Mouse (Mus musculus) midbrain, embryonic 14.5 days (tissue): Measurements from ENCODE around the gene Adgrg1. TPM values are rescaled to one million over a fixed set of nuclear protein-coding genes. Genes with fewer than 3 reads are reported as not detected.
"Not testable (repeated sequence)": the region's sequence is repeated elsewhere in the genome, so short reads cannot be mapped to it uniquely, and the experiment has no call there.

Experiments
- ATAC-seq: fragments of 200-750 bp; cut with Nextera tagmentation; 2 replicates; pipeline ENCODE4 v1.8.0; 2017; ENCODE audit warnings: moderate number of reproducible peaks, moderate library complexity; ENCODE audit not compliant: low FRiP score, low TSS enrichment
- DNase-seq: peaks from one replicate; pipeline ENCODE4 v3.0.0-alpha.2; 2015
- H3K27ac ChIP-seq: fragments of 300-500 bp; sonication (generic); replicated peaks from 2 replicates; pipeline ENCODE4 v1.5.1; 2014; ENCODE audit warnings: mild to moderate bottlenecking, low read depth, low read length, moderate library complexity
- H3K27me3 ChIP-seq: fragments of 300-500 bp; sonication (generic); 2 replicates; pipeline ENCODE4 v1.6.1; 2014; ENCODE audit warnings: low read length, control low read depth, mixed read lengths; ENCODE audit not compliant: control insufficient read depth, insufficient read depth
- H3K36me3 ChIP-seq: fragments of 300-500 bp; sonication (generic); 2 replicates; pipeline ENCODE4 v1.6.1; 2014; ENCODE audit warnings: low read length, control low read depth; ENCODE audit not compliant: control insufficient read depth, insufficient read depth
- H3K4me1 ChIP-seq: fragments of 300-500 bp; sonication (generic); 2 replicates; pipeline ENCODE4 v1.6.1; 2014; ENCODE audit warnings: mild to moderate bottlenecking, antibody characterized with exemption, low read length, control low read depth; ENCODE audit not compliant: control insufficient read depth, insufficient read depth
- H3K4me2 ChIP-seq: fragments of 300-500 bp; sonication (generic); 2 replicates; pipeline ENCODE4 v1.6.1; 2014; ENCODE audit warnings: mild to moderate bottlenecking, low read length, moderate library complexity
- H3K4me3 ChIP-seq: fragments of 300-500 bp; sonication (generic); replicated peaks from 2 replicates; pipeline ENCODE4 v1.5.1; 2014; ENCODE audit warnings: low read depth, low read length
- H3K9ac ChIP-seq: fragments of 300-500 bp; sonication (generic); replicated peaks from 2 replicates; pipeline ENCODE4 v1.6.1; 2014; ENCODE audit warnings: mild to moderate bottlenecking, low read length, moderate library complexity
- H3K9me3 ChIP-seq: fragments of 300-500 bp; sonication (generic); 2 replicates; pipeline ENCODE4 v1.6.1; 2016; ENCODE audit warnings: low read length, control low read depth, mixed read lengths; ENCODE audit not compliant: control insufficient read depth
- WGBS: fragments of 180-500 bp; shearing (Covaris S2); extraction: QIAGEN DNeasy Blood & Tissue Kit; methylation state at CpG from one replicate; pipeline ENCODE4 v1.1.7; 2014; 5-methylcytosine and 5-hydroxymethylcytosine counted together
- polyA plus RNA-seq: library from polyadenylated mRNA; unstranded; fragments of >200 nt; fragmentation: Nextera tagmentation; extraction: Ambion mirVana; gene quantifications from 2 replicates; pipeline ENCODE4 v1.2.1, GENCODE M21; 2014

The Adgrg1 gene
- polyA plus RNA-seq, 1 experiment from 2014 or later, result 165 TPM

- Histone ChIP-seq H3K4me2 (no peak overlapping the region), H3K27me3 (no peaks in the 10 kb centered on the region), H3K9ac (no peak overlapping the region), H3K4me3 (no peak overlapping the region), H3K4me1 (no peaks in the 10 kb centered on the region), H3K36me3 (peaks cover 5% of the 10 kb centered on the region; the same call in 1 of the 2 replicates), H3K27ac (no peak overlapping the region), H3K9me3 (no peaks in the 10 kb centered on the region)
- 89% methylated on average over 10 of the region's 10 CpGs for whole genome bisulfite sequencing
- DNase-seq (no peak), ATAC-seq (no peak)
Measured at GRCm38 (mm10) chr8:95020821-95021220, 46.3 kb downstream of the Adgrg1 start.

DNA sequence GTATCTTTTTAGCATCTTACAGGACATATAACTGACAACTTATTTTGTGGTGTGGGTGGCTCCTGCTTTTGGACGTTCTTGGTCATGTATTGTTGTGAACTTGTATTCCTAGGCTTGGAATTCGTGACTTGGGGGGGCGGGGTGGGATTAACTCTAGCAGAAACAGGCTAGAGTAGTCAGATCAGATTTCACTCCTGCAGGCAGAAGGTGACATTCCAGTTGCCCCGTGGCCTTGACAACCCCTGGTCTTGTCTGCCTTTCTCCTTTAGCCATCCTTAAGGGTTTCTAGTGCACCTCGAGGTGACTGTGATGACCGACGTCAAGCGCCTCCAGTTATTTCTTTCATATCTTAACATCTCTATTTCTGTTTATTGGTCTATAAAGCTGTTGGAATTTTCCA is 48.6 kb downstream of the Adgrg1 start:
- no peak overlapping the region for H3K27ac ChIP-seq
- no peak overlapping the region for H3K4me2 ChIP-seq
- no peak overlapping the region for H3K4me3 ChIP-seq
- H3K4me1 ChIP-seq, result no peaks in the 10 kb centered on the region
- H3K9me3 ChIP-seq, result no peaks in the 10 kb centered on the region
- H3K36me3 ChIP-seq, result no peaks in the 10 kb centered on the region
- 10% methylated on average over 8 of the region's 8 CpGs for WGBS
- no peak overlapping the region for H3K9ac ChIP-seq
- DNase-seq, result no peak
- H3K27me3 ChIP-seq, result no peaks in the 10 kb centered on the region
- ATAC-seq, result no peak

- H3K9ac ChIP-seq, result no peak overlapping the region
- DNase-seq (no peak), ATAC-seq (no peak)
- H3K4me2 ChIP-seq, result no peak overlapping the region
- no peaks in the 10 kb centered on the region for H3K9me3 ChIP-seq
- no peaks in the 10 kb centered on the region for H3K4me1 ChIP-seq
- no peak overlapping the region for H3K4me3 ChIP-seq
- WGBS, result 77% methylated on average over 4 of the region's 4 CpGs
- H3K27me3 ChIP-seq, result no peaks in the 10 kb centered on the region
- no peaks in the 10 kb centered on the region for H3K36me3 ChIP-seq
- no peak overlapping the region for H3K27ac ChIP-seq
Measured at GRCm38 (mm10) chr8:95024387-95024786, 49.8 kb downstream of the Adgrg1 start.

DNA sequence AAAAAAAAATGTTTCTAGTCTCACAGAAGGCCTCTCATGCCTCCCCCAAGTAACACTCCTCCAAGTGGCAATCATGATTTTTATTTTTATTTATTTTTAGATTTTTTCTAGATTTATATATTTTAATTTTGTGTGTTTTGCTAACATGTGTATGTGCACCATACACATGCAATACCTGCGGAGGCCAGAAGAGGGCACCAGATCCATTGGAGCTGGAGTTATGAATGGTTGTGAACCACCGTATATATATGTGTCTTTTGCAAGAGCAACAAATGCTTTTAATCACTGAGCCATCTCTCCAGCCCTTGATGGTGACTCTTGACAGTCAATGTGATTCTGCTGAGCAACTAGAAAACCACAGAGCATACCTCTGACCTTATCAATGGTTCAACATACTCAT is 50.9 kb downstream of the Adgrg1 start:
- Histone ChIP-seq H3K4me2 (no peak overlapping the region), H3K9ac (no peak overlapping the region), H3K27ac (no peak overlapping the region), H3K36me3 (no peaks in the 10 kb centered on the region), H3K9me3 (no peaks in the 10 kb centered on the region), H3K4me1 (no peaks in the 10 kb centered on the region), H3K27me3 (no peaks in the 10 kb centered on the region), H3K4me3 (no peak overlapping the region)
- WGBS, result 67% methylated on average over 2 of the region's 2 CpGs
- DNase-seq (peak; percentile 41), ATAC-seq (no peak)

GRCm38 (mm10) chr8:95028391-95028790 is 53.8 kb downstream of the Adgrg1 start:
- not testable (repeated sequence) for DNase-seq, H3K4me3 ChIP-seq
- WGBS, result 56% methylated on average over 7 of the region's 7 CpGs

GRCm38 (mm10) chr8:95037106-95037925 is 62.8 kb downstream of the Adgrg1 start:
- WGBS, result 72% methylated on average over 7 of the region's 7 CpGs
- Histone ChIP-seq H3K4me2 (no peak overlapping the region), H3K4me1 (no peaks in the 10 kb centered on the region), H3K9me3 (no peaks in the 10 kb centered on the region), H3K27me3 (no peaks in the 10 kb centered on the region), H3K9ac (no peak overlapping the region), H3K27ac (no peak overlapping the region), H3K4me3 (no peak overlapping the region), H3K36me3 (no peaks in the 10 kb centered on the region)
- ATAC-seq (no peak), DNase-seq (peak; percentile 32)

More at GRCm38 (mm10) chr8:95028391-95028790, 53.8 kb downstream of the Adgrg1 start:
- H3K9me3 ChIP-seq, ATAC-seq, H3K4me2 ChIP-seq, H3K36me3 ChIP-seq, H3K27ac ChIP-seq, H3K4me1 ChIP-seq, H3K27me3 ChIP-seq, H3K9ac ChIP-seq: not testable (repeated sequence)

DNA sequence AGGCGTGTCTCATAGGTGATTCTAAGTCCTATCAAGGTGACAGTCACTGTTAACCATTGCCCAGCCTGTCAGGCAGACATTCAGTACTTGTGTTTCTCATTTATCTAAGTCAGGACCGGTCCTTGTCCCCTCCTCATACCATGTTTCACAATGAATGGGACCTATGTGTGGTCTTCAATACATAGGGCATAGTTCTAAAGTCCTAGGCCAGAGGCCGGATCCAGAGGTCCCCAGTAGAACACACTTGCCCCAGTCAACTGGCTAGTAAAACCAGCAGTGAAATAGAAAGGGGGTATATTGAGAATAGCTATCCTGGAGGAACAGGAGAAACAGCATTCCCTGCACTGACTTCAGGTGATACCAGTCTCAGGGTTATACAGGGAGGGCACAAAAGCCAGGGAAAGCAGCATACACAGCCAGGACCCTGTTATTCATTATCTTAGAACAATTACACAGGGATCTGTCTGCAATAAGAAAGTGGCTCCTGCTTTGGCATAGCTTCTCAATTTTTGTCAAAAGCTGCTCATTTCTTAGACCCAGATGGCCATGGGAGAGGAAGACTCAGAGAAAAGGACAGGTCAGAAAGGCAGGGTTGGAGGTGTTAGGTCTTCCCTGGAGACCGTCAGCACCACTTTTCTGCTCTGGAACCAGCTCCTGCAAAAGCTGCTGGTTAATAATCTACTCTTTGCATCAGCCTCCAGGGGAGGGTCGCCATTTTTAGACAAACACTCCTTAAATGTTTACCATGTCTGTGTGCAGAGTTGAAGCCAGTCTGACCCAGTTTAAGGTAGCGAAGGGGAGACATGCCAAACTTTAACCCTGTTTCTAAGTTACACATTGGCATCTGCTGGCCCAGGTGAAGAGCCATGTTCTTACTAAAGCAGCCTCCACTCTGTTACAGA is 67.6 kb downstream of the Adgrg1 start:
- no peaks in the 10 kb centered on the region for H3K27me3 ChIP-seq
- H3K4me1 ChIP-seq, result no peaks in the 10 kb centered on the region
- no peak overlapping the region for H3K27ac ChIP-seq
- no peak overlapping the region for H3K9ac ChIP-seq
- H3K4me2 ChIP-seq, result no peak overlapping the region
- DNase-seq, result no peak
- H3K9me3 ChIP-seq, result no peaks in the 10 kb centered on the region
- H3K4me3 ChIP-seq, result no peak overlapping the region
- no peaks in the 10 kb centered on the region for H3K36me3 ChIP-seq
- WGBS, result 77% methylated on average over 6 of the region's 6 CpGs
- no peak for ATAC-seq

DNA sequence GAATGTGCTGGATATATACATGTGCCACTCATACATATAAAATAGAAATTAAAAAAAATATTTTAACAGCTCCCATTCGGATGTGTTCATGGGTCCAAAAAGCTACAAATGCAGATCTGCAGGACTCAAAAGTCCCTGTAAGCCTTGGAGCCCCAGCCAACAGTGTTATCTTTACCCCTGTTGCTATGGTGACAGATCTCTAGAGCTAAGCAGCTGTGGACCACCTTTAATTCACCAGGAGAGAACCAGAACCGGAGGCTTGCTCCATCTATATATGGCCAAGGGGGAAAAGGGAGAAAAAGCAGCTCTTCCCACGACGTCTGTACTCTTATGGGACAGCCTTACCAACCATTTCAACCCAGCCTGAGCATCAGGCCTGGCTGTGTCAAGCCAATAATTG is 70.3 kb downstream of the Adgrg1 start:
- Histone ChIP-seq H3K4me1 (no peaks in the 10 kb centered on the region), H3K27me3 (no peaks in the 10 kb centered on the region), H3K4me3 (no peak overlapping the region), H3K27ac (no peak overlapping the region), H3K36me3 (no peaks in the 10 kb centered on the region), H3K9ac (no peak overlapping the region), H3K9me3 (no peaks in the 10 kb centered on the region), H3K4me2 (no peak overlapping the region)
- ATAC-seq (no peak), DNase-seq (peak; percentile 49)
- 37% methylated on average over 4 of the region's 4 CpGs for WGBS
